Mouse (Mus musculus) midbrain, postnatal 0 days (tissue): ENCODE data around the gene Ankrd33. TPM values are rescaled to one million over a fixed set of nuclear protein-coding genes. Genes with fewer than 3 reads are reported as not detected.

ENCODE experiments used
- ATAC-seq: fragments of 200-750 bp; cut with Nextera tagmentation; 2 replicates; pipeline ENCODE4 v1.8.0; 2017; ENCODE audit warnings: moderate number of reproducible peaks, mild to moderate bottlenecking, moderate TSS enrichment, moderate library complexity; ENCODE audit not compliant: low FRiP score
- DNase-seq: peaks from one replicate; pipeline ENCODE4 v3.0.0-alpha.2; 2015; ENCODE audit warnings: low spot score
- H3K27ac ChIP-seq: fragments of 300-500 bp; sonication (generic); 2 replicates; pipeline ENCODE4 v1.5.1; 2014; ENCODE audit warnings: low read depth, mild to moderate bottlenecking, low read length, mixed read lengths
- H3K27me3 ChIP-seq: fragments of 300-500 bp; sonication (generic); 2 replicates; pipeline ENCODE4 v1.6.1; 2014; ENCODE audit warnings: low read length, control low read depth, mixed read lengths; ENCODE audit not compliant: insufficient read depth
- H3K36me3 ChIP-seq: fragments of 300-500 bp; sonication (generic); 2 replicates; pipeline ENCODE4 v1.6.1; 2014; ENCODE audit warnings: low read length, control low read depth, mixed read lengths; ENCODE audit not compliant: insufficient read depth
- H3K4me1 ChIP-seq: fragments of 300-500 bp; sonication (generic); 2 replicates; pipeline ENCODE4 v1.6.1; 2014; ENCODE audit warnings: mild to moderate bottlenecking, control low read depth, antibody characterized with exemption, low read length, mixed read lengths; ENCODE audit not compliant: insufficient read depth
- H3K4me2 ChIP-seq: fragments of 300-500 bp; sonication (generic); 2 replicates; pipeline ENCODE4 v1.6.1; 2014; ENCODE audit warnings: low read depth, mild to moderate bottlenecking, low read length, mixed read lengths; ENCODE audit not compliant: poor library complexity, severe bottlenecking
- H3K4me3 ChIP-seq: fragments of 300-500 bp; sonication (generic); 2 replicates; pipeline ENCODE4 v1.5.1; 2014; ENCODE audit warnings: low read depth, mild to moderate bottlenecking, low read length, moderate library complexity
- H3K9ac ChIP-seq: fragments of 300-500 bp; sonication (generic); replicated peaks from 2 replicates; pipeline ENCODE4 v1.6.1; 2014; ENCODE audit warnings: mild to moderate bottlenecking, low read length, moderate library complexity, mixed read lengths; ENCODE audit not compliant: poor library complexity, severe bottlenecking
- H3K9me3 ChIP-seq: fragments of 300-500 bp; sonication (generic); 2 replicates; pipeline ENCODE4 v1.6.1; 2016; ENCODE audit warnings: low read length, control low read depth
- CTCF ChIP-seq: IDR thresholded peaks from 2 replicates; pipeline ENCODE4 v1.5.1; 2016; ENCODE audit warnings: antibody characterized with exemption, mild to moderate bottlenecking
- WGBS: fragments of 180-500 bp; shearing (Covaris S2); extraction: QIAGEN DNeasy Blood & Tissue Kit; methylation state at CpG from one replicate; pipeline ENCODE4 v1.1.7; 2014; 5-methylcytosine and 5-hydroxymethylcytosine counted together
- polyA plus RNA-seq: library from polyadenylated mRNA; unstranded; fragments of >200 nt; fragmentation: Nextera tagmentation; extraction: Ambion mirVana; gene quantifications from 2 replicates; pipeline ENCODE4 v1.2.1, GENCODE M21; 2015
- total RNA-seq: library from RNA; depleted of rRNA; stranded (reverse); fragments of >200 nt; gene quantifications from 2 replicates; pipeline ENCODE4 v1.2.3, GENCODE M21; 2014; rRNA removed

Gene Ankrd33
- not detected in 2 replicates for total RNA-seq
- not detected in 2 replicates for polyA plus RNA-seq

DNA sequence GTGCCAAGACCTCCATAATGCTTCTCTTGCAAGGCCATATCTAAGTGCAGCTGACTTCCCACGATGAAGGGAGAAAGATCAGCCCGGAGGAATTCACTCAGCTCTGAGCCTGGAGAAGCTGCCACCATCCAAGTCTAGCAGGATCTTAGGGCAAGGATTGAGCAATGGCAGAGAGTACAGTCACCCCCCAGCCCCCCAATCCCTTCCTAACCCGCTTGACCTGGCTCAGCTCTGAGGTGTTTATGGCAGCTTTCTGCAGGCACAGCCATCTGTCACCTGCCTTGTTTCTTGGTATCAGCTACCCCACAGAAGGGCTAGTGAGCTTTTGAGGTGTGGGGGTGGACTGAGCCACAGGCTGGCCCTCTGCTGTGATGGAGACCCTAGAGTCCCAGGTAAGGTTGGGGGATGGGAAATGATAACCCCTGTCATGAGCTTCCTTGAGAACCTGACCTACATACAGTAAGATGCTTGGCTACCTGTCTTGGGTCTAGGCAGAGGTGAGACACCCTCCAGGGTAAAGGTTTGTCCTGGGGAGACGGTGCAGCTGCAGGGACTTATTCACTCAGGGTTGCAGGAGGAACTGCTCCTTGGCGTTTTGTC lies at the start of gene Ankrd33:
Gene Ankrd33 (plus strand): TSS at position 245 of the 600 bp plus-strand sequence.
- 81% methylated on average over 5 of the region's 5 CpGs for WGBS
- DNase-seq, result no peak

DNA sequence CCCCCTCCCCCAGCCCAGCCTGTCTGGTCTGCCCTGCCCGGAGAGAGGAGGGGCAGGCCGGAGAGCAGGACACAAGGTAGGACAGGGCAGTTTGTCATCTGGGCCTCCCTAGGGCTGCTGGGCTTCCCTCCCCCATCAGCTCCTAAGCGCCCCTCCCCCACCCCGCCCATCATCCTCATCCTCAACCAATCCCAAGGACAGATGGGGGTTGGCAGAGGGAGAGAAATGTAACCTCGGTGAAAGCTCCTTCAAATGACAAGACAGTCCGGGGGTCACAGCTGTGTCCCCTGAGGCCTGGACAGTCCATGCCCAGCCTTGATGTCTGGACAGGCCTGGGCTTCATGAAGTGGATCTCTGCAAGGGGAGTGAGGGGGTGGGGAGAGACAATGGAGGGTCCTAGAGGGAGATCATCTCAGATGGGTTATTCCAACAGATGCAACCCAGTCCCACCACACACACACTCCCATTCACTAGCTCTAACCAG lies 49.1 kb upstream of the Ankrd33 start:
- Histone ChIP-seq H3K27ac (no peak overlapping the region), H3K4me1 (no peaks in the 10 kb centered on the region), H3K4me3 (no peak overlapping the region), H3K36me3 (no peaks in the 10 kb centered on the region), H3K9me3 (no peaks in the 10 kb centered on the region), H3K27me3 (no peaks in the 10 kb centered on the region), H3K9ac (no peak overlapping the region), H3K4me2 (no peak overlapping the region)
- DNase-seq (no peak), ATAC-seq (no peak)
- 16% methylated on average over 6 of the region's 6 CpGs for WGBS
- no peak for TF ChIP-seq CTCF

More for the DNA sequence above, at the start of gene Ankrd33:
- Histone ChIP-seq H3K27me3 (no peaks in the 10 kb centered on the region), H3K4me1 (no peaks in the 10 kb centered on the region), H3K9me3 (no peaks in the 10 kb centered on the region), H3K4me2 (no peak within 1 kb of the TSS), H3K27ac (no peak within 1 kb of the TSS), H3K9ac (no peak within 1 kb of the TSS), H3K36me3 (no peaks in the 10 kb centered on the region), H3K4me3 (no peak within 1 kb of the TSS)
- TF ChIP-seq CTCF, result no peak
- no peak for ATAC-seq

DNA sequence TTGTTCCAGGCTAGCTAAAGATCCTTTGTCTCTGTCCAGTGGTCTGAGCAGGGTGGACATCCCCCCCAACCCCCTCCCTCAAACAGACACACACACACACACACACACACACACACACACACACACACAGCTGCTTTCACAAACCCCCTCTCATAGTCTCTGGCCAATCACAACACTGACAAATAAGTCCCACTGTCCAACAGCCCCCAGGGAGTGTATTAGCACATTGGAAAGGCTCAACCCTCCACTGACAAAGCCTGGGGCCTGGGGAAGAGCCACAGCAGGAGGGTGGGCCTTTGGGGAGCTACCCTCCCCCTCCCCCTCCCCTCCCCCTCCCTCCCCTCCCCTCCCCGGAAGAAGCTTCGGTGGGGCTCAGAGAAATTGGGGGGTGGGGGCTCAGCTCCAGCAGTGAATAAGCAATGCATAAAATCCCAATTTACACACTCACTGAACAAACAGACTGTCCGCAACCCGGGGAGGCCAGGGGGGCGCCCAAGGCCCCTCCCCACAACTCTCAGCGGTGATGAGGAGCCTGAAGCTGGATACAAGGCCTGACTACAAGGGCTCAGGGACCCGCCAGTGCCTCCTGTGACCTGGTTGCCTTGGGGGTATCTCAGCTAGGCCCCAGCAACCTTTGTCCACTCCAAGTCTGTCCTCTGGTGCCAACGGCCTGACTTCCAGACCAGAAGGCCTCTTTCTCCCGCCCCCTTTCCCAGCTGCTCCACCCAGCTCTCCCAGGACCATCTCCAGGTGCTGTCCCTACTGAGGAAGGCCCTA lies 48.4 kb upstream of the Ankrd33 start:
- no peaks in the 10 kb centered on the region for H3K4me1 ChIP-seq
- DNase-seq, result no peak
- no peaks in the 10 kb centered on the region for H3K36me3 ChIP-seq
- H3K4me3 ChIP-seq, result no peak overlapping the region
- no peak overlapping the region for H3K9ac ChIP-seq
- H3K27me3 ChIP-seq, result no peaks in the 10 kb centered on the region
- H3K4me2 ChIP-seq, result no peak overlapping the region
- no peaks in the 10 kb centered on the region for H3K9me3 ChIP-seq
- no peak for TF ChIP-seq CTCF
- WGBS, result 22% methylated on average over 7 of the region's 9 CpGs
- ATAC-seq, result no peak
- no peak overlapping the region for H3K27ac ChIP-seq

DNA sequence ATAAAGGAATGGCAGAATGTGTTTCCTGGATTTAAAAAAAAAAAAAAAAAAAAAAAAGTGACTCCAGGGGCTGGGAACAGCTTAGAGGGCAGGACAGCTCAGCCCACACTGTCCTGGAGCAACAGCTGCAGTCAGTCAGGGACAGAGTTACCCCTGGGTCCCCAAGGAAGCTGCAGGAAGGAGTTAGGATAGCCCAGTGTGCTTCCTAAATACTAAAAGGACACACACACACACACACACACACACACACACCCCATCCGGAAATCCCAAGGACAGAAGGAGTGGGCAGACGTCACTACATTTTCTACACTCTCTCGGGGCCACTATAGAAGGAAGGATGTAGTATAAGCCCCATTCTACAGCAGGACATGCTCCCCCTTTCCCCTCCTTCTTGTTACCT lies 47.5 kb upstream of the Ankrd33 start:
- no peak for TF ChIP-seq CTCF
- Histone ChIP-seq H3K9ac (no peak overlapping the region), H3K36me3 (no peaks in the 10 kb centered on the region), H3K27me3 (no peaks in the 10 kb centered on the region), H3K4me3 (no peak overlapping the region), H3K4me2 (no peak overlapping the region), H3K9me3 (no peaks in the 10 kb centered on the region), H3K27ac (no peak overlapping the region), H3K4me1 (no peaks in the 10 kb centered on the region)
- DNase-seq (no peak), ATAC-seq (no peak)
- WGBS, result 56% methylated on average over 3 of the region's 3 CpGs

DNA sequence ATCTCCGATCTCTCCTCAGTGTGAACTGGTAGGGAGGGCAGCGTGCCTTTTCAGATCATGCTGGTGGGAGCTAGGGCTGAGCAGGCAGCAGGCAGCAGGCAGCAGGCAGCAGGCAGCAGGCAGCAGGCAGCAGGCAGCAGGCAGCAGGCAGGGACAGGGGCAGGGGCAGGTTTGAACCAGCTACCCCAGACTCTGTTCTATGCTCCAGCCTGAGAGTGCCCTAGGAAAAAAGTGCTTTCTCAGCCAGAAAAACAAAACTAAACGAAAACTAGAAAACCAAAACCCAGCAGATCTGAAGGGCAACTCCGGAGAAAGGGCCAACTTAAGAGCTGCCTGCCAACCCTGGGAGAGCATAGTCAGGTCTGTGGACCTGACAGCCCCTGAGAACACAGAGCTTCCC lies 46.9 kb upstream of the Ankrd33 start:
- Histone ChIP-seq H3K27me3 (no peaks in the 10 kb centered on the region), H3K9ac (no peak overlapping the region), H3K4me2 (no peak overlapping the region), H3K4me1 (no peaks in the 10 kb centered on the region), H3K4me3 (no peak overlapping the region), H3K9me3 (no peaks in the 10 kb centered on the region), H3K36me3 (no peaks in the 10 kb centered on the region), H3K27ac (no peak overlapping the region)
- 50% methylated on average over 4 of the region's 4 CpGs for WGBS
- DNase-seq (no peak), ATAC-seq (no peak)
- TF ChIP-seq CTCF, result no peak

DNA sequence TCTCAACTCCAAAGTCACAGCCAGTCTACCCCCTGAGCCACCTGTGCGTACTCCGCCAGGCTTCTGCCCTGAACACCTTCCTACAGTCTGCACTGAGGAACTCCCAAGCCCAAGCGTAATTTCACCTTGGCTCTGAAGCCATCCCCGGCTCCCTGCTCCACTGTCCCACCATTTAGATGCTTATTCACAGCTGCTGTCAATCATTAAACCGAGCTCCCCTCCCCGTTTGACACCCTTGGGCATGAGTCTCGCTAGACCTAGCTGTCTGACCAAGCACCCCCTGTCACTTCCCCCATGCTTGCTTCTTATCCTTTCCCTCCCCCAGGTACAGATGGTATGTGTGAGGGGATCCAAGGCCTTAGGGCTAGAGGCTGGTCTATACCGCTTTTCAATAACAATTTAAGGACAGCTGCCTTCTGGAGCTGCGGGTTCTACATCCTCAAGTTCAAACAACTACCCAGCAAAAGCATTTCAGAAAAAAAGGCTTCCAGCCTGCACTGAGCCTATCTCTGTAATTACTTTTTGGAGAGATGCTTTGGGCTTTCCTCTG lies 45.8 kb upstream of the Ankrd33 start:
- H3K9me3 ChIP-seq, result no peaks in the 10 kb centered on the region
- no peak for TF ChIP-seq CTCF
- H3K4me2 ChIP-seq, result no peak overlapping the region
- DNase-seq, result no peak
- WGBS, result 58% methylated on average over 9 of the region's 9 CpGs
- no peak for ATAC-seq
- H3K36me3 ChIP-seq, result no peaks in the 10 kb centered on the region
- no peaks in the 10 kb centered on the region for H3K4me1 ChIP-seq
- no peak overlapping the region for H3K9ac ChIP-seq
- no peak overlapping the region for H3K27ac ChIP-seq
- no peak overlapping the region for H3K4me3 ChIP-seq
- H3K27me3 ChIP-seq, result no peaks in the 10 kb centered on the region
